Mouse (Mus musculus) kidney, adult 2 months (tissue): ENCODE data around the gene Vamp5. TPM values are rescaled to one million over a fixed set of nuclear protein-coding genes. Genes with fewer than 3 reads are reported as not detected.
A peak's percentile ranks its signal among the peaks of the same experiment; 100 is the strongest.

Source experiments
- DNase-seq: peaks from one replicate; pipeline ENCODE4 v3.0.0; 2021
- H3K27ac ChIP-seq: fragments of 200-500 bp; 2 replicates; pipeline ENCODE4 v1.5.1; 2012; ENCODE audit warnings: low read depth, low read length, control low read depth, inconsistent platforms; ENCODE audit not compliant: insufficient read depth
- H3K27me3 ChIP-seq: fragments of 200-500 bp; replicated peaks from 2 replicates; pipeline ENCODE4 v1.6.1; 2012; ENCODE audit warnings: mild to moderate bottlenecking, moderate library complexity, low read length, inconsistent platforms; ENCODE audit not compliant: control insufficient read depth, insufficient read depth
- H3K36me3 ChIP-seq: fragments of 200-500 bp; 2 replicates; pipeline ENCODE4 v1.6.1; 2012; ENCODE audit warnings: mild to moderate bottlenecking, moderate library complexity, low read length, inconsistent platforms; ENCODE audit not compliant: control insufficient read depth, insufficient read depth
- H3K4me1 ChIP-seq: fragments of 200-500 bp; 2 replicates; pipeline ENCODE4 v1.6.1; 2011; ENCODE audit warnings: low read length; ENCODE audit not compliant: control insufficient read depth, insufficient read depth
- H3K4me3 ChIP-seq: fragments of 200-500 bp; 2 replicates; pipeline ENCODE4 v1.5.1; 2011; ENCODE audit warnings: mild to moderate bottlenecking, low read depth, low read length, control low read depth; ENCODE audit not compliant: insufficient read depth
- CTCF ChIP-seq: fragments of 200-500 bp; conservative IDR thresholded peaks from 2 replicates; pipeline ENCODE4 v1.5.1; 2011; ENCODE audit warnings: low read depth, mild to moderate bottlenecking, control low read depth, low read length, moderate library complexity, mixed read lengths; ENCODE audit not compliant: insufficient read depth, insufficient read length
- POLR2A ChIP-seq: fragments of 200-500 bp; IDR thresholded peaks from one replicate; pipeline ENCODE4 v1.6.1; 2011; ENCODE audit warnings: low read depth, low read length, control low read depth
- WGBS: fragments of 180-500 bp; shearing (Covaris S2); methylation state at CpG from one replicate; pipeline ENCODE4 v1.1.7; 2018; 5-methylcytosine and 5-hydroxymethylcytosine counted together
- polyA plus RNA-seq: library from polyadenylated mRNA; depleted of rRNA; stranded (reverse); fragments of >200 nt; gene quantifications from 2 replicates; pipeline ENCODE4 v1.2.3, GENCODE M21; 2012; rRNA removed

Vamp5 gene
- 48.7 and 60.1 TPM in 2 replicates for polyA plus RNA-seq

GRCm38 (mm10) chr6:72380131-72380770 is at the start of gene Vamp5:
Vamp5 (minus strand) TSS chr6:72380468.
- peaks cover 1% of the 10 kb centered on the region; the same call in 1 of the 2 replicates for H3K36me3 ChIP-seq
- H3K4me3 ChIP-seq, result peak within 1 kb of the TSS; percentile 73
- H3K27me3 ChIP-seq, result no peaks in the 10 kb centered on the region
- WGBS, result under 1% methylated on average over 49 of the region's 49 CpGs
- H3K27ac ChIP-seq, result peak within 1 kb of the TSS; percentile 82
- H3K4me1 ChIP-seq, result peaks cover 6% of the 10 kb centered on the region; the same call in 1 of the 2 replicates
- TF ChIP-seq CTCF, result peak; percentile 45
- peak; percentile 35 for TF ChIP-seq POLR2A
- peak; percentile 92 for DNase-seq

GRCm38 (mm10) chr6:72429061-72429842 is 49.0 kb upstream of the Vamp5 start:
- H3K27me3 ChIP-seq, result no peaks in the 10 kb centered on the region
- WGBS, result 82% methylated on average over 21 of the region's 21 CpGs

GRCm38 (mm10) chr6:72428036-72428435 is 47.8 kb upstream of the Vamp5 start:
- no peaks in the 10 kb centered on the region for H3K4me1 ChIP-seq
- TF ChIP-seq CTCF (peak; percentile 92), POLR2A (no peak)
- WGBS, result 16% methylated on average over 8 of the region's 8 CpGs
- no peaks in the 10 kb centered on the region for H3K27me3 ChIP-seq
- H3K36me3 ChIP-seq, result peaks cover 17% of the 10 kb centered on the region
- no peak overlapping the region for H3K4me3 ChIP-seq
- peak; percentile 87 for DNase-seq
- no peak overlapping the region for H3K27ac ChIP-seq

More at GRCm38 (mm10) chr6:72429061-72429842, 49.0 kb upstream of the Vamp5 start:
- Histone ChIP-seq H3K27ac (no peak overlapping the region), H3K36me3 (peaks cover 22% of the 10 kb centered on the region), H3K4me1 (no peaks in the 10 kb centered on the region), H3K4me3 (no peak overlapping the region)
- no peak for DNase-seq
- no peak for TF ChIP-seq POLR2A

GRCm38 (mm10) chr6:72425646-72426045 is 45.4 kb upstream of the Vamp5 start:
- DNase-seq, result no peak
- TF ChIP-seq CTCF (no peak), POLR2A (no peak)
- no peaks in the 10 kb centered on the region for H3K4me1 ChIP-seq
- no peak overlapping the region for H3K4me3 ChIP-seq
- no peak overlapping the region for H3K27ac ChIP-seq
- WGBS, result 94% methylated on average over 11 of the region's 11 CpGs
- H3K36me3 ChIP-seq, result peaks cover 7% of the 10 kb centered on the region
- H3K27me3 ChIP-seq, result no peaks in the 10 kb centered on the region

GRCm38 (mm10) chr6:72420901-72421300 is 40.6 kb upstream of the Vamp5 start:
- Histone ChIP-seq H3K4me1 (peaks cover 3% of the 10 kb centered on the region; the same call in 1 of the 2 replicates), H3K4me3 (no peak overlapping the region), H3K27me3 (no peaks in the 10 kb centered on the region), H3K27ac (no peak overlapping the region), H3K36me3 (peaks cover 8% of the 10 kb centered on the region)
- DNase-seq, result no peak
- no peak for TF ChIP-seq CTCF
- no peak for TF ChIP-seq POLR2A
- WGBS, result 78% methylated on average over 10 of the region's 10 CpGs

- WGBS, result 95% methylated on average over 1 of the region's 1 CpGs
- Histone ChIP-seq H3K27ac (no peak overlapping the region), H3K4me1 (peaks cover 5% of the 10 kb centered on the region; the same call in 1 of the 2 replicates), H3K27me3 (no peaks in the 10 kb centered on the region), H3K36me3 (peaks cover 5% of the 10 kb centered on the region; the same call in 1 of the 2 replicates), H3K4me3 (no peak overlapping the region)
- no peak for DNase-seq
- TF ChIP-seq CTCF (no peak), POLR2A (no peak)
These were observed 39.5 kb upstream of the Vamp5 start for GRCm38 (mm10) chr6:72419806-72420205.

- no peaks in the 10 kb centered on the region for H3K27me3 ChIP-seq
- peaks cover 2% of the 10 kb centered on the region; the same call in 1 of the 2 replicates for H3K36me3 ChIP-seq
- no peak for DNase-seq
- TF ChIP-seq POLR2A, result no peak
- TF ChIP-seq CTCF, result no peak
- no peak overlapping the region for H3K4me3 ChIP-seq
- 90% methylated on average over 4 of the region's 4 CpGs for WGBS
- H3K27ac ChIP-seq, result no peak overlapping the region
- H3K4me1 ChIP-seq, result peaks cover 9% of the 10 kb centered on the region; the same call in 1 of the 2 replicates
These were observed 38.0 kb upstream of the Vamp5 start for GRCm38 (mm10) chr6:72418279-72418678.
